Mouse (Mus musculus) adrenal gland, postnatal 14 days (tissue): Measurements from ENCODE around the gene Mrpl4. TPM values are rescaled to one million over a fixed set of nuclear protein-coding genes. Genes with fewer than 3 reads are reported as not detected.
"Not testable (repeated sequence)": the region's sequence is repeated elsewhere in the genome, so short reads cannot be mapped to it uniquely, and the experiment has no call there.

Experiments
- DNase-seq: peaks from one replicate; pipeline ENCODE4 v3.0.0; 2021; ENCODE audit warnings: mixed read lengths
- microRNA-seq, 2 experiments: library from miRNA; unstranded; fragments of <30 nt; microRNA quantifications; one replicate each; pipeline ENCODE4 v1.2.0; 2021
- total RNA-seq: library from RNA; stranded (reverse); gene quantifications from 2 replicates; pipeline ENCODE4 v1.2.3, GENCODE M21; 2021

The Mrpl4 gene
- total RNA-seq, 1 experiment from 2014 or later = 135 TPM

GRCm38 (mm10) chr9:21041308-21041707 lies 38.8 kb downstream of the Mrpl4 start:
- peak; percentile 37 for DNase-seq

- no peak for DNase-seq
These were observed 41.0 kb downstream of the Mrpl4 start for GRCm38 (mm10) chr9:21043563-21043962.

- DNase-seq = not testable (repeated sequence)
These were observed 42.2 kb downstream of the Mrpl4 start for GRCm38 (mm10) chr9:21044785-21045184.

GRCm38 (mm10) chr9:21045235-21045634 lies 42.7 kb downstream of the Mrpl4 start:
- DNase-seq = no peak

- DNase-seq = no peak
These were observed 49.0 kb downstream of the Mrpl4 start for GRCm38 (mm10) chr9:21051578-21051977.

Small RNA genes within 50 kb of the gene (microRNA-seq; reads per million reads assigned to microRNA genes)
- gene Mir1900 = 0 reads per million in 2 experiments

Other genes with a start within 250 kb of the Mrpl4 start
- 114 and 117 TPM in 2 replicates for gene Col5a3, start 187.7 kb upstream of the Mrpl4 start, total RNA-seq
- gene Rdh8, start 184.2 kb upstream of the Mrpl4 start, total RNA-seq = not detected in 2 replicates
- gene A230050P20Rik, start 134.1 kb upstream of the Mrpl4 start, total RNA-seq = 17.6 and 22.7 TPM in 2 replicates
- 3.4 and 5.3 TPM in 2 replicates for gene Angptl6, start 123.0 kb upstream of the Mrpl4 start, total RNA-seq
- 38.0 and 44.2 TPM in 2 replicates for gene Ppan, start 114.6 kb upstream of the Mrpl4 start, total RNA-seq
- 146 and 155 TPM in 2 replicates for gene Eif3g, start 104.1 kb upstream of the Mrpl4 start, total RNA-seq
- 56.0 and 58.0 TPM in 2 replicates for gene Dnmt1, start 42.9 kb upstream of the Mrpl4 start, total RNA-seq
- gene S1pr2, start 26.0 kb upstream of the Mrpl4 start, total RNA-seq = 9.1 and 11.0 TPM in 2 replicates
- 12.7 and 13.8 TPM in 2 replicates for gene Icam1, start 13.2 kb downstream of the Mrpl4 start, total RNA-seq
- 1.2 and 4.1 TPM in 2 replicates for gene Icam4, start 26.6 kb downstream of the Mrpl4 start, total RNA-seq
- gene Icam5, start 29.3 kb downstream of the Mrpl4 start, total RNA-seq = 0.74 and 0.90 TPM in 2 replicates
- gene Zglp1, start 64.4 kb downstream of the Mrpl4 start, total RNA-seq = not detected in 2 replicates
- gene Gm49373, start 70.4 kb downstream of the Mrpl4 start, total RNA-seq = 0.44 and 0.86 TPM in 2 replicates
- 38.8 and 39.9 TPM in 2 replicates for gene Fdx1l, start 70.9 kb downstream of the Mrpl4 start, total RNA-seq
- gene Gm38431, start 89.3 kb downstream of the Mrpl4 start, total RNA-seq = 1.4 and 2.1 TPM in 2 replicates
- gene Raver1, start 89.3 kb downstream of the Mrpl4 start, total RNA-seq = 52.8 and 60.7 TPM in 2 replicates
- 12.6 and 17.3 TPM in 2 replicates for gene Tyk2, start 128.5 kb downstream of the Mrpl4 start, total RNA-seq
- 171 and 185 TPM in 2 replicates for gene Cdc37, start 147.2 kb downstream of the Mrpl4 start, total RNA-seq
- 22.4 and 22.9 TPM in 2 replicates for gene Pde4a, start 163.0 kb downstream of the Mrpl4 start, total RNA-seq
- gene Keap1, start 236.6 kb downstream of the Mrpl4 start, total RNA-seq = 42.0 and 42.4 TPM in 2 replicates
- gene S1pr5, start 245.7 kb downstream of the Mrpl4 start, total RNA-seq = 1.8 and 2.3 TPM in 2 replicates